Mouse (Mus musculus) C2C12 (cell line): Measurements from ENCODE around the gene Gjc1.

ENCODE experiments used
- CEBPB ChIP-seq: IDR thresholded peaks from one replicate; pipeline ENCODE4 v1.6.1; 2011; ENCODE audit warnings: low read depth, mild to moderate bottlenecking, control low read depth, moderate library complexity
- CTCF ChIP-seq: IDR thresholded peaks from one replicate; pipeline ENCODE4 v1.5.1; 2011; ENCODE audit not compliant: control insufficient read depth, insufficient read depth, insufficient read length
- MAX ChIP-seq: IDR thresholded peaks from one replicate; pipeline ENCODE4 v1.6.1; 2011; ENCODE audit warnings: mild to moderate bottlenecking, control low read depth
- MYOD1 ChIP-seq: IDR thresholded peaks from one replicate; pipeline ENCODE4 v1.6.1; 2011; ENCODE audit warnings: low read depth; ENCODE audit not compliant: control insufficient read depth, insufficient read length
- USF1 ChIP-seq: IDR thresholded peaks from one replicate; pipeline ENCODE4 v1.6.1; 2011; ENCODE audit warnings: low read depth, mild to moderate bottlenecking, control low read depth, moderate library complexity

- no peak for TF ChIP-seq CTCF
- TF ChIP-seq CEBPB, result no peak
- TF ChIP-seq USF1, result no peak
- TF ChIP-seq MAX, result no peak
- TF ChIP-seq MYOD1, result no peak
Observed at GRCm38 (mm10) chr11:102794157-102794556, 25.3 kb downstream of the Gjc1 start.
